Mouse (Mus musculus): Measurements from ENCODE around the gene Nosip. TPM values are rescaled to one million over a fixed set of nuclear protein-coding genes. Genes with fewer than 3 reads are reported as not detected.
A peak's percentile ranks its signal among the peaks of the same experiment; 100 is the strongest.

Nosip gene
- total RNA-seq, 1 experiment = 94.2 TPM

DNA sequence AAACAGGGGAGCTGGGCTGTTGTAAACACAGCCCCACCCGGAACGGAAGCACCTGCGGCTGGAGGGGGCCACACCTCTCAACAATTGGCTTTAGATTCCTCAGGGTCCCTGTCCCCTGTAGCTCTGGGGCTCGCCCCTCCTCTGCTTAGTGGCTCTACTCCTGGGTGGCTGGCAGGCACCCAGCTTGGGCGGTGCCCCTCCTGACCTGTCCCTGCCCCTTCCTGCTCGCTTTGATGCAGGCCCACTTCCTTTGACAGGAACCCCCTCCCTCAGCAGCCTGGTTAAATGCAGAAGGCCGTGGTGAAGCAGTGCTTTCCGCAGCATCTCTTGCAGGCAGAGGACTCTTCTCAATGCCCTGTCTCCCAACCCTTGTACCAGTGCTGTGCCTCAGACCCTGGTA is 59.2 kb downstream of the Nosip start:
- Histone ChIP-seq H3K9ac (ENCODE audit: insufficient read depth, low read depth, low read length, poor library complexity, severe bottlenecking) (peak overlapping the region; percentile 99; the same call in 1 of the 2 replicates), H3K36me3 (ENCODE audit: control insufficient read depth, insufficient read depth, low read length, poor library complexity, severe bottlenecking) (peaks cover 54% of the 10 kb centered on the region), H3K27ac (ENCODE audit: insufficient read depth, low read depth, low read length, poor library complexity, severe bottlenecking) (peak overlapping the region; percentile 25; the same call in 1 of the 2 replicates), H3K4me3 (ENCODE audit: insufficient read depth in 1 of 2, low read depth in 1 of 2, low read length in 2 of 2, poor library complexity in 1 of 2, severe bottlenecking in 1 of 2) (peak overlapping the region in 1 of 2 experiments; percentile 98; a peak in 1 of 4 replicates), H3K9me3 (ENCODE audit: control insufficient read depth, insufficient read depth, low read depth, low read length) (no peaks in the 10 kb centered on the region), H3K4me1 (ENCODE audit: control insufficient read depth in 2 of 2, insufficient read depth in 2 of 2, low read length in 2 of 2, poor library complexity in 1 of 2) (peaks cover 0 to 19% of the 10 kb centered on the region in 2 experiments; a peak in 2 of 4 replicates)
- TF ChIP-seq MAFK (IDR thresholded peaks at IDR 0.05; ENCODE audit: insufficient read depth, low read depth, low read length) (no peak), ZC3H11A (IDR thresholded peaks at IDR 0.05; ENCODE audit: borderline replicate concordance, low read depth, low read length) (no peak), ZNF384 (IDR thresholded peaks at IDR 0.05; ENCODE audit: low read depth, low read length) (no peak), CHD2 (IDR thresholded peaks at IDR 0.05; ENCODE audit: low read depth, low read length) (no peak), HCFC1 (IDR thresholded peaks at IDR 0.05; ENCODE audit: borderline replicate concordance, insufficient read depth, low read length) (no peak)
- in situ Hi-C loops (cut with MboI; ENCODE audit: low sequenced_read_pairs in 2 of 2, unreplicated experiment in 2 of 2) = no loop called here
- no peak for DNase-seq (ENCODE audit: low read depth, low spot score)

DNA sequence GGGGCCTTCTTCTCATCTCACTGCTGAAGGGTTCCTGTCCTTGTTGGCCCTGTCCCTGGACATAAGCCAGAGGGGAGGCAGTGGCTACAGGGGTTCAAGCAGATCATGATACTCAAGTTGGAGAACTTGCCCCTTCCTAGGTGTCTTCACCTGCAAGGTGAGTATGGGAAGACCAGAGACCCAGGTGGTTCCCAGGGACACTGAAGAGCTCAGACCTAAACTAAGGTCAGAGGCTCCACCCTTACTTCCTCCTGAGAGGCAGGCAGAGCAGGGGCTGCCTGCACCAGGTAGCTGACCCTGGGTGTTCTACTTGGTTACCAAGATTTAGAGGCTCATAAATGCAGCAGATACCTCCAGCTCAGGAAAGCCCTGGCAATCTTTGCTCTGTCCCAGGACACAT is 59.7 kb downstream of the Nosip start:
- peak overlapping the region; percentile 25; the same call in 1 of the 2 replicates for H3K27ac ChIP-seq (ENCODE audit: insufficient read depth, low read depth, low read length, poor library complexity, severe bottlenecking)
- peak overlapping the region; percentile 99; the same call in 1 of the 2 replicates for H3K9ac ChIP-seq (ENCODE audit: insufficient read depth, low read depth, low read length, poor library complexity, severe bottlenecking)
- peaks cover 60% of the 10 kb centered on the region for H3K36me3 ChIP-seq (ENCODE audit: control insufficient read depth, insufficient read depth, low read length, poor library complexity, severe bottlenecking)
- no peak for DNase-seq (ENCODE audit: low read depth, low spot score)
- TF ChIP-seq ZC3H11A (IDR thresholded peaks at IDR 0.05; ENCODE audit: borderline replicate concordance, low read depth, low read length) (no peak), MAFK (IDR thresholded peaks at IDR 0.05; ENCODE audit: insufficient read depth, low read depth, low read length) (no peak), CHD2 (IDR thresholded peaks at IDR 0.05; ENCODE audit: low read depth, low read length) (no peak), HCFC1 (IDR thresholded peaks at IDR 0.05; ENCODE audit: borderline replicate concordance, insufficient read depth, low read length) (no peak), ZNF384 (IDR thresholded peaks at IDR 0.05; ENCODE audit: low read depth, low read length) (no peak)
- peak overlapping the region in 1 of 2 experiments; percentile 98; a peak in 2 of 4 replicates for H3K4me3 ChIP-seq (ENCODE audit: insufficient read depth in 1 of 2, low read depth in 1 of 2, low read length in 2 of 2, poor library complexity in 1 of 2, severe bottlenecking in 1 of 2)
- peaks cover 0 to 19% of the 10 kb centered on the region in 2 experiments; a peak in 2 of 4 replicates for H3K4me1 ChIP-seq (ENCODE audit: control insufficient read depth in 2 of 2, insufficient read depth in 2 of 2, low read length in 2 of 2, poor library complexity in 1 of 2)
- H3K9me3 ChIP-seq (ENCODE audit: control insufficient read depth, insufficient read depth, low read depth, low read length) = no peaks in the 10 kb centered on the region
- in situ Hi-C loops (cut with MboI; ENCODE audit: low sequenced_read_pairs in 2 of 2, unreplicated experiment in 2 of 2) = no loop called here

GRCm38 (mm10) chr7:45122561-45123185 is 60.4 kb downstream of the Nosip start:
- Histone ChIP-seq H3K4me1 (ENCODE audit: control insufficient read depth in 2 of 2, insufficient read depth in 2 of 2, low read length in 2 of 2, poor library complexity in 1 of 2) (peaks cover 0 to 17% of the 10 kb centered on the region in 2 experiments; a peak in 2 of 4 replicates), H3K36me3 (ENCODE audit: control insufficient read depth, insufficient read depth, low read length, poor library complexity, severe bottlenecking) (peaks cover 65% of the 10 kb centered on the region), H3K9ac (ENCODE audit: insufficient read depth, low read depth, low read length, poor library complexity, severe bottlenecking) (peak overlapping the region; percentile 99), H3K27ac (ENCODE audit: insufficient read depth, low read depth, low read length, poor library complexity, severe bottlenecking) (peak overlapping the region; percentile 6), H3K9me3 (ENCODE audit: control insufficient read depth, insufficient read depth, low read depth, low read length) (no peaks in the 10 kb centered on the region), H3K4me3 (ENCODE audit: insufficient read depth in 1 of 2, low read depth in 1 of 2, low read length in 2 of 2, poor library complexity in 1 of 2, severe bottlenecking in 1 of 2) (peak overlapping the region; percentile 93 to 98)
- DNase-seq (ENCODE audit: low read depth, low spot score) = no peak
- no peak for TF ChIP-seq MAFK (IDR thresholded peaks at IDR 0.05; ENCODE audit: insufficient read depth, low read depth, low read length)
- no peak for TF ChIP-seq ZC3H11A (IDR thresholded peaks at IDR 0.05; ENCODE audit: borderline replicate concordance, low read depth, low read length)
- TF ChIP-seq HCFC1 (IDR thresholded peaks at IDR 0.05; ENCODE audit: borderline replicate concordance, insufficient read depth, low read length) = no peak
- no peak for TF ChIP-seq CHD2 (IDR thresholded peaks at IDR 0.05; ENCODE audit: low read depth, low read length)
- TF ChIP-seq ZNF384 (IDR thresholded peaks at IDR 0.05; ENCODE audit: low read depth, low read length) = no peak
- in situ Hi-C loops (cut with MboI; ENCODE audit: low sequenced_read_pairs in 2 of 2, unreplicated experiment in 2 of 2) = no loop called here

GRCm38 (mm10) chr7:45123186-45123570 is 60.9 kb downstream of the Nosip start:
- Histone ChIP-seq H3K9ac (ENCODE audit: insufficient read depth, low read depth, low read length, poor library complexity, severe bottlenecking) (peak overlapping the region; percentile 99), H3K9me3 (ENCODE audit: control insufficient read depth, insufficient read depth, low read depth, low read length) (no peaks in the 10 kb centered on the region), H3K36me3 (ENCODE audit: control insufficient read depth, insufficient read depth, low read length, poor library complexity, severe bottlenecking) (peaks cover 69% of the 10 kb centered on the region), H3K4me3 (ENCODE audit: insufficient read depth in 1 of 2, low read depth in 1 of 2, low read length in 2 of 2, poor library complexity in 1 of 2, severe bottlenecking in 1 of 2) (peak overlapping the region; percentile 93 to 98), H3K27ac (ENCODE audit: insufficient read depth, low read depth, low read length, poor library complexity, severe bottlenecking) (peak overlapping the region; percentile 95; the same call in 1 of the 2 replicates), H3K4me1 (ENCODE audit: control insufficient read depth in 2 of 2, insufficient read depth in 2 of 2, low read length in 2 of 2, poor library complexity in 1 of 2) (peaks cover 0 to 17% of the 10 kb centered on the region in 2 experiments; a peak in 2 of 4 replicates)
- TF ChIP-seq HCFC1 (IDR thresholded peaks at IDR 0.05; ENCODE audit: borderline replicate concordance, insufficient read depth, low read length) (peak; percentile 73; the same call in 1 of the 2 replicates), ZC3H11A (IDR thresholded peaks at IDR 0.05; ENCODE audit: borderline replicate concordance, low read depth, low read length) (no peak)
- in situ Hi-C loops (cut with MboI; ENCODE audit: low sequenced_read_pairs in 2 of 2, unreplicated experiment in 2 of 2) = no loop called here
- DNase-seq (ENCODE audit: low read depth, low spot score) = no peak

Measured in ES-E14 (cell line).